Mouse (Mus musculus) kidney, postnatal 0 days (tissue): Measurements from ENCODE around the gene Ranbp9. TPM values are rescaled to one million over a fixed set of nuclear protein-coding genes. Genes with fewer than 3 reads are reported as not detected.

ENCODE experiments used
- ATAC-seq: fragments of 200-750 bp; cut with Nextera tagmentation; replicated peaks from 2 replicates; pipeline ENCODE4 v1.8.0; 2017; ENCODE audit warnings: low read depth, moderate number of reproducible peaks, moderate TSS enrichment, moderate library complexity; ENCODE audit not compliant: low FRiP score
- DNase-seq: peaks from one replicate; pipeline ENCODE4 v3.0.0-alpha.2; 2016; ENCODE audit warnings: low spot score
- H3K27ac ChIP-seq: fragments of 300-500 bp; sonication (generic); 2 replicates; pipeline ENCODE4 v1.5.1; 2014; ENCODE audit warnings: mild to moderate bottlenecking
- H3K27me3 ChIP-seq: fragments of 300-500 bp; sonication (generic); 2 replicates; pipeline ENCODE4 v1.6.1; 2014; ENCODE audit warnings: low read length, mixed read lengths; ENCODE audit not compliant: insufficient read depth
- H3K36me3 ChIP-seq: fragments of 300-500 bp; sonication (generic); 2 replicates; pipeline ENCODE4 v1.6.1; 2014; ENCODE audit warnings: low read length, mixed read lengths; ENCODE audit not compliant: insufficient read depth
- H3K4me1 ChIP-seq: fragments of 300-500 bp; sonication (generic); replicated peaks from 2 replicates; pipeline ENCODE4 v1.6.1; 2014; ENCODE audit warnings: antibody characterized with exemption, low read length, mixed read lengths; ENCODE audit not compliant: insufficient read depth
- H3K4me2 ChIP-seq: fragments of 300-500 bp; sonication (generic); 2 replicates; pipeline ENCODE4 v1.6.1; 2014; ENCODE audit warnings: mild to moderate bottlenecking, low read length, moderate library complexity, mixed read lengths
- H3K4me3 ChIP-seq: fragments of 300-500 bp; sonication (generic); replicated peaks from 2 replicates; pipeline ENCODE4 v1.5.1; 2014; ENCODE audit warnings: low read depth, low read length
- H3K9ac ChIP-seq: fragments of 300-500 bp; sonication (generic); 2 replicates; pipeline ENCODE4 v1.6.1; 2014; ENCODE audit warnings: low read depth, low read length
- H3K9me3 ChIP-seq: fragments of 300-500 bp; sonication (generic); replicated peaks from 2 replicates; pipeline ENCODE4 v1.6.1; 2016; ENCODE audit warnings: low read length, inconsistent platforms, mixed read lengths
- CTCF ChIP-seq: IDR thresholded peaks from 2 replicates; pipeline ENCODE4 v1.5.1; 2016; ENCODE audit warnings: antibody characterized with exemption, low read depth, mild to moderate bottlenecking, moderate library complexity
- WGBS: fragments of 180-500 bp; shearing (Covaris S2); extraction: QIAGEN DNeasy Blood & Tissue Kit; methylation state at CpG from one replicate; pipeline ENCODE4 v1.1.7; 2014; 5-methylcytosine and 5-hydroxymethylcytosine counted together
- polyA plus RNA-seq: library from polyadenylated mRNA; unstranded; fragments of >200 nt; fragmentation: Nextera tagmentation; extraction: Ambion mirVana; gene quantifications from 2 replicates; pipeline ENCODE4 v1.2.1, GENCODE M21; 2015

Ranbp9 gene
- polyA plus RNA-seq, 1 experiment from 2014 or later, result 10.6 TPM

DNA sequence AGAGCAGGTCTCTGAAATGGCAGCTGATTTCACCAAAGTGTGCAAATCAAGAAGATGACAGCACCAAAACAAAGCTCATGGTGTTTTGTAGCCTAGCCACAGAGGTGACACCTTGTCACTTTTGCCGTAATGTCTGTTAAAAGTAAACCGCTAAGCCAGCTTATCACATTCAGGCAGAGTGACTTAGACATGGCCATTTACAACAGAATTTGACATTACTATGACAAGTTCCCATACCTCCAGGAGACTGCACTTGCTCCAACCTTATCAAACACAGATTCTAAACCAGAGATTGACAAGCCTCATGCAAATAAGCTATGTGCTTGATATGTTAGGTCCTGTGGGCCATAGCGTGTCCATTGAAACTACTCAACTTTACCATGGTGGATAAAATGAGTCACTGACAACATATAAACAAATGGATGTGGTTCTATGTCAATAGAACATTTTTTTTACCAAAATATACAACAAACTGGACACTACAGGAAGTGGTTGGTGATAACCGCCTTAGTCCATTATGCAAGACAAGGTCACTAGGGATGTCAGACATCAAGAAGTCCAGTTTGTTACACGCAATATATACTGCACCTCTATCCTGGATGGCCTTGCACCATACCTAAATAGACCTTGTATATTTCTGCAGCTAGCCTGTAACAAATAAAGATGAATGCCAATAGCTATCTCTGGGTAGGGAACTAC is 4.3 kb upstream of the Ranbp9 start:
- H3K4me1 ChIP-seq, result peaks cover 12% of the 10 kb centered on the region
- H3K9ac ChIP-seq, result no peak overlapping the region
- ATAC-seq (no peak), DNase-seq (no peak)
- H3K4me2 ChIP-seq, result no peak overlapping the region
- no peaks in the 10 kb centered on the region for H3K36me3 ChIP-seq
- H3K27me3 ChIP-seq, result no peaks in the 10 kb centered on the region
- no peak for TF ChIP-seq CTCF
- no peak overlapping the region for H3K27ac ChIP-seq
- no peak overlapping the region for H3K4me3 ChIP-seq
- WGBS, result 92% methylated on average over 5 of the region's 5 CpGs
- no peaks in the 10 kb centered on the region for H3K9me3 ChIP-seq

- Histone ChIP-seq H3K27me3 (no peaks in the 10 kb centered on the region), H3K9ac (no peak overlapping the region), H3K4me2 (no peak overlapping the region), H3K9me3 (no peaks in the 10 kb centered on the region), H3K4me3 (no peak overlapping the region), H3K4me1 (peaks cover 12% of the 10 kb centered on the region), H3K27ac (no peak overlapping the region), H3K36me3 (no peaks in the 10 kb centered on the region)
- 88% methylated on average over 9 of the region's 9 CpGs for WGBS
- ATAC-seq (no peak), DNase-seq (no peak)
- no peak for TF ChIP-seq CTCF
These were observed 1.7 kb upstream of the Ranbp9 start for GRCm38 (mm10) chr13:43482782-43483181.

DNA sequence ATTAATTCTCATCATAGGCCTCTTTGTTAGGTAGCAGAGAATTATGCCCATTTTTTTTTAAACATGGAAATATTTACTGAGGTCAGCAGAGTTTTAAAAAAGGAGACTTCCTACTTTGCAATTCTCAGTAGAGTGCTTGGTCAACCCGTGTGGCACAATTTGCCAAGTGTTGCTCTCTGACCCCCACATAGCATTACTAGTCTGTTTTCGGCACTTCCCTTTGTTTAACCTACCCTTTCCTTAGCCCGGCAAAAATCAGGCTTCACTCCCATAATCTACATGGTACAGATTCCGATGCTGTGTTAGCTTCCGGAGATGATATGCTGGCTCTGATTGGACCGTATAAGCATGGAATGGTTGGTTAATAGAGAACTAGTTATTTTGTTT is 770 bp upstream of the Ranbp9 start:
- Histone ChIP-seq H3K9ac (peak overlapping the region; percentile 99), H3K27me3 (no peaks in the 10 kb centered on the region), H3K4me1 (peaks cover 12% of the 10 kb centered on the region), H3K27ac (peak overlapping the region; percentile 100), H3K4me3 (peak overlapping the region; percentile 97), H3K36me3 (no peaks in the 10 kb centered on the region), H3K9me3 (no peaks in the 10 kb centered on the region), H3K4me2 (peak overlapping the region; percentile 74)
- DNase-seq (no peak), ATAC-seq (no peak)
- WGBS, result 34% methylated on average over 6 of the region's 6 CpGs
- no peak for TF ChIP-seq CTCF

GRCm38 (mm10) chr13:43480595-43480956 is 506 bp downstream of the Ranbp9 start:
- H3K27ac ChIP-seq, result peak overlapping the region; percentile 100
- peaks cover 13% of the 10 kb centered on the region for H3K4me1 ChIP-seq
- peak overlapping the region; percentile 99 for H3K9ac ChIP-seq
- H3K4me2 ChIP-seq, result peak overlapping the region; percentile 74
- ATAC-seq (peak; percentile 21; the same call in 1 of the 2 replicates), DNase-seq (no peak)
- H3K36me3 ChIP-seq, result no peaks in the 10 kb centered on the region
- 2% methylated on average over 10 of the region's 67 CpGs for WGBS
- TF ChIP-seq CTCF, result no peak
- H3K27me3 ChIP-seq, result no peaks in the 10 kb centered on the region
- peak overlapping the region; percentile 97 for H3K4me3 ChIP-seq
- H3K9me3 ChIP-seq, result no peaks in the 10 kb centered on the region

GRCm38 (mm10) chr13:43479767-43480571 is 1.1 kb downstream of the Ranbp9 start:
- Histone ChIP-seq H3K4me3 (peak overlapping the region; percentile 97), H3K4me2 (peak overlapping the region; percentile 74), H3K27me3 (no peaks in the 10 kb centered on the region), H3K9me3 (no peaks in the 10 kb centered on the region), H3K4me1 (peaks cover 13% of the 10 kb centered on the region), H3K9ac (peak overlapping the region; percentile 99), H3K36me3 (no peaks in the 10 kb centered on the region), H3K27ac (peak overlapping the region; percentile 100)
- under 1% methylated on average over 35 of the region's 36 CpGs for WGBS
- DNase-seq, result peak; percentile 67
- ATAC-seq, result peak; percentile 14; the same call in 1 of the 2 replicates
- no peak for TF ChIP-seq CTCF

DNA sequence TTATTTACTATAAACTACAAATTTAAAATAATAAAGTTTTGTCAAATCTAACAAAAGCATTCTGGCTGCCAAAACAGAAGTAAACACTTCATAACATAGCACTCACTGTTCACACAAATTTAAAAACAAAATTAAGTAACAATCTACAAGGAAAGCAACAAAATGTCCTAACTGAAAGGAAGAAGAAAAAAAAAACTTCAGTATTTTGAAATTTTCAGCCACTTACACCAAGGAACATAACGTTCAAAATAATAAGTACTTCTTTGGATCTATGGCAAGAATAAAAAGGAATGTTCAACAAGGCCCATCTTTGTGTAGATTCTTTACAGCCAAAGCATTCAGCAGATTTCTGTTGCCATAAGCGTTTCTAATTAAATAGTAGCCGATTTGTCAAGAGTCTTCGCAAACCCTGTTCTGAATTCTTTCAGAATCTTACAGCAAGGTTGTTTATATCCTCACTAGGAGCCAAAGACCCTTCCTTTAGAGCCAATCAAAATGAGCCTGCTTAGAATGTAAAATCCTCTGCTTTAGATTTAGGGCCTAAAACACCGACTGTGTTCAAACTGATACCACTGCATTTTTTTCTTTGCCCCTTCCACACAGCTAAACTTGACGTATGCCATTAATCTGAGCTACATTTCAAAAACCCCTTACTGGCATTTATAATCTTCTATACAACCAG is 1.9 kb downstream of the Ranbp9 start:
- Histone ChIP-seq H3K9me3 (no peaks in the 10 kb centered on the region), H3K4me1 (peaks cover 20% of the 10 kb centered on the region), H3K27me3 (no peaks in the 10 kb centered on the region), H3K4me3 (peak overlapping the region; percentile 97), H3K27ac (peak overlapping the region; percentile 3; the same call in 1 of the 2 replicates), H3K4me2 (peak overlapping the region; percentile 74), H3K36me3 (no peaks in the 10 kb centered on the region), H3K9ac (peak overlapping the region; percentile 99)
- no peak for TF ChIP-seq CTCF
- WGBS, result 5% methylated on average over 6 of the region's 6 CpGs
- DNase-seq (peak; percentile 40), ATAC-seq (no peak)
